Mouse (Mus musculus) spleen, adult 2 months (tissue): ENCODE data around the gene Ttyh1.

Source experiments
- CTCF ChIP-seq: fragments of 200-500 bp; IDR thresholded peaks from 2 replicates; pipeline ENCODE4 v1.5.1; 2011; ENCODE audit warnings: mild to moderate bottlenecking, inconsistent platforms; ENCODE audit not compliant: insufficient read depth, insufficient read length, insufficient replicate concordance; ENCODE audit errors: extremely low read depth
- POLR2A ChIP-seq: fragments of 200-500 bp; IDR thresholded peaks from 2 replicates; pipeline ENCODE4 v1.6.1; 2011; ENCODE audit warnings: low read depth, low read length, inconsistent platforms

GRCm38 (mm10) chr7:4132998-4133397, 13.8 kb downstream of the Ttyh1 start:
- TF ChIP-seq CTCF (no peak), POLR2A (no peak)
